Mouse (Mus musculus): Measurements from ENCODE around the gene Lad1.
A peak's percentile ranks its signal among the peaks of the same experiment; 100 is the strongest.

DNA sequence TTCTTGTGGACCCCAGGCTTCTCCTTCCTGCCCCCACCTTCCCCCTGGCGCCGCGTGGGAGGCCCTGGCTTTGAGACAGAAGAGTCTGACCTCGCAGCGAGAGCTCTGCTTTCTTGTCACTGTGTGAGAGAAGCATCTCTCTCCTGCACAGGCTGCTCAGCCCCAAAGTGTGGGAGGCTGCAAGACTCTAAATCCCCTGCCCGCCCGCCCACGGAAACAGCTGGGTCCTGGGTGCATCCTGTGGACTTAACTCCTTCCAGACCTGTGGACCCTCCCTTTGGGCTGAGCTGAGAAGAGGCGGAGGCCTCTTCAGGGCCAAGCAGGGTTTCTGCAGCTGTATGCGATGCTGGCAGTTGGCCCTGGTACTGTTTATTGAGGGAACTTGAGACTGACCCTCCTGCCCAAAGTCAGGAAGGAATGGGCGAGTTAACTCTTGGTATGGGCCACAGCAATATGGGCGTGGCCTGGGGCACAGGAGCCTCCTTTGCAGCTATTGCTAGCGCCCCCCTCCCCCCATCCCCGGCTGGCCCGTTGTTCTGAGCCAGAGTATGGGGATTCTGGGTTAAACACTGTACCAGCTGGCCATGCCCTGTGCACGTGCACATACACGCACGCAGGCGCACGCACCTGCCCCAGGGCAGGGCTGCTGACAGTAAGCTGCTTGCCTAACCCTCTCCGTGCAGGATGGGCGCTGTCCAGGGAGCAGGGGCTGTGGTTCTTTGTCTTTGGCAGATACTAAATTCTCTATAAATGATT lies 39.4 kb upstream of the Lad1 start, which contains the start of gene Tnni1:
- TF ChIP-seq CTCF (IDR thresholded peaks at IDR 0.05; ENCODE audit: control insufficient read depth, insufficient read depth, insufficient read length), result no peak
- no peak for TF ChIP-seq MAX (IDR thresholded peaks at IDR 0.05)
- no peak for TF ChIP-seq USF1 (IDR thresholded peaks at IDR 0.05; ENCODE audit: low read depth)
- TF ChIP-seq MYOD1 (IDR thresholded peaks at IDR 0.05; ENCODE audit: control insufficient read depth, insufficient read length, low read depth), result peak; percentile 32
- no peak for TF ChIP-seq MYOG (IDR thresholded peaks at IDR 0.05; ENCODE audit: control insufficient read depth, extremely low read depth, insufficient read length)
- no peak for TF ChIP-seq CEBPB (IDR thresholded peaks at IDR 0.05; ENCODE audit: low read depth)
- TF ChIP-seq FOSL1 (IDR thresholded peaks at IDR 0.05; ENCODE audit: insufficient read depth, low read length, poor library complexity, severe bottlenecking), result no peak
